Mouse (Mus musculus): ENCODE measurements around the gene Ube2l6. TPM values are rescaled to one million over a fixed set of nuclear protein-coding genes. Genes with fewer than 3 reads are reported as not detected.

Gene Ube2l6
- polyA plus RNA-seq, 2 experiments, result 20.9 to 37.2 TPM

DNA sequence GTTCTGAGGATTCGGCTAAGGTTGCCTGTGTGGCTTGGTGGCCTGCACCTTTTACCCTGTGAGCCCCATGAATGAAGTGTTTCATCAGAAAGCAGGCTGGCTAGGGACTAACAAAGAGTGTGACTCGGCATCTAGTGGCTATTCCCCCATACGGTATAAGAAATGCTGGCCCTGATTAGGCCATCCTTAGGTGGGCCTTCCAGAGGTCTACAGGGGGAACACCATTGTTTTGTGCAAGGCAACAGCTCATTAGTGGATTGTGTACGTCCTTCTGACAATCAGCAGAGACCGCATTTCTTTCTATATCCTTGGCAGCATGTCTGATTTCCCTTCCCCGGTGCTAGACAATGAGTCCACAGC is 11.9 kb downstream of the Ube2l6 start:
- 78% methylated on average over 6 of the region's 6 CpGs for WGBS
- ATAC-seq (ENCODE audit: low FRiP score, low read depth), result no peak

DNA sequence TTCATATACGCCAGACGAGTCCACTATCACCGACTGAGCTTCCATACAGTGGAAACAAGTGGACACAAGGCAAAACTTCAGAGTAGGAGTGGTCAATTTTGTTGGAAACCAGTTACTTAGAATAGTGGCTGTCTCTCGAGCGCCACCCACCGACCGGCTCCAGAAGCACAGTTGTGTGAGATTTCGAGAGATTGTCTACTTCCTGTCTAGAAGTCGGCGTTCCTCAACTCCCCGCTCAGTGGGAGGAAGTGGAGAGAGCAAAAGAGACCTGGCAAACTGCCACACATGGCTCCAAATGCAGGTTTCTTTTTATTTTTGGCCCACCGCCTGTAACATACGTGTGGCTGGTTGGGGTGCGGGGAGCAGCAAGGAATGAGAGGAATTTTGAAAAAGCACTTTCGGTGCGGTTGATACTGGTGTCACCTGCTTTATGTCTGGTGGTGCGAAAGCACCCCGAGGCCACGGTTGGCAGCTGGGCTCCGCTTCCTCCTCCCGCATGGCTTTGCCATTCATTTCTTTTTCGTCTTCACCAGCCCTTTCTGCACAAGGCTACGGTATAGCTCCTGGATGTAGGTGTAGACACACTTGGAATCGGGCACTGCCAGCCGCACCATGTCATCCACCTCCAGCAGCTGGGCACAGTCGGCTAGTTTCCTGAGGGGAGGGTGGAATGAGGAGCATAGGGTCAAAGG is 12.4 kb downstream of the Ube2l6 start:
- Histone ChIP-seq H3K9me3 (ENCODE audit: control insufficient read depth, low read length) (no peaks in the 10 kb centered on the region), H3K4me2 (replicated peaks; ENCODE audit: low read depth, low read length, severe bottlenecking) (peak overlapping the region; percentile 42), H3K9ac (ENCODE audit: low read depth, low read length, severe bottlenecking) (peak overlapping the region; percentile 32; the same call in 1 of the 2 replicates), H3K27ac (replicated peaks; ENCODE audit: low read depth, low read length) (no peak overlapping the region), H3K4me3 (replicated peaks; ENCODE audit: low read length) (peak overlapping the region; percentile 23), H3K27me3 (ENCODE audit: control insufficient read depth, insufficient read depth, low read length) (no peaks in the 10 kb centered on the region), H3K4me1 (ENCODE audit: control insufficient read depth, insufficient read depth, low read length) (peaks cover 4% of the 10 kb centered on the region; the same call in 1 of the 2 replicates), H3K36me3 (ENCODE audit: control insufficient read depth, insufficient read depth, low read length) (no peaks in the 10 kb centered on the region)
- DNase-seq (ENCODE audit: low spot score) (peak; percentile 91), ATAC-seq (ENCODE audit: low FRiP score, low read depth) (peak; percentile 86)
- 28% methylated on average over 26 of the region's 26 CpGs for WGBS
- TF ChIP-seq POLR2A (IDR thresholded peaks at IDR 0.05; ENCODE audit: borderline replicate concordance, extremely low read depth, insufficient read depth, insufficient read length), result no peak

More for the DNA sequence above, 11.9 kb downstream of the Ube2l6 start:
- peaks cover 4% of the 10 kb centered on the region; the same call in 1 of the 2 replicates for H3K4me1 ChIP-seq (ENCODE audit: control insufficient read depth, insufficient read depth, low read length)
- H3K27ac ChIP-seq (replicated peaks; ENCODE audit: low read depth, low read length), result no peak overlapping the region
- no peak overlapping the region for H3K4me3 ChIP-seq (replicated peaks; ENCODE audit: low read length)
- H3K36me3 ChIP-seq (ENCODE audit: control insufficient read depth, insufficient read depth, low read length), result no peaks in the 10 kb centered on the region
- no peak overlapping the region for H3K9ac ChIP-seq (ENCODE audit: low read depth, low read length, severe bottlenecking)
- no peaks in the 10 kb centered on the region for H3K27me3 ChIP-seq (ENCODE audit: control insufficient read depth, insufficient read depth, low read length)
- no peak for DNase-seq (ENCODE audit: low spot score)
- no peak for TF ChIP-seq POLR2A (IDR thresholded peaks at IDR 0.05; ENCODE audit: borderline replicate concordance, extremely low read depth, insufficient read depth, insufficient read length)
- peak overlapping the region; percentile 42 for H3K4me2 ChIP-seq (replicated peaks; ENCODE audit: low read depth, low read length, severe bottlenecking)
- no peaks in the 10 kb centered on the region for H3K9me3 ChIP-seq (ENCODE audit: control insufficient read depth, low read length)

GRCm38 (mm10) chr2:84811880-84812279 is 13.3 kb downstream of the Ube2l6 start:
- ATAC-seq (ENCODE audit: low FRiP score, low read depth) (no peak), DNase-seq (ENCODE audit: low spot score) (no peak)
- Histone ChIP-seq H3K4me1 (ENCODE audit: control insufficient read depth, insufficient read depth, low read length) (peaks cover 4% of the 10 kb centered on the region; the same call in 1 of the 2 replicates), H3K4me3 (replicated peaks; ENCODE audit: low read length) (no peak overlapping the region), H3K27me3 (ENCODE audit: control insufficient read depth, insufficient read depth, low read length) (no peaks in the 10 kb centered on the region), H3K27ac (replicated peaks; ENCODE audit: low read depth, low read length) (no peak overlapping the region), H3K36me3 (ENCODE audit: control insufficient read depth, insufficient read depth, low read length) (no peaks in the 10 kb centered on the region), H3K9me3 (ENCODE audit: control insufficient read depth, low read length) (no peaks in the 10 kb centered on the region), H3K4me2 (replicated peaks; ENCODE audit: low read depth, low read length, severe bottlenecking) (no peak overlapping the region), H3K9ac (ENCODE audit: low read depth, low read length, severe bottlenecking) (no peak overlapping the region)
- WGBS, result 85% methylated on average over 7 of the region's 7 CpGs
- TF ChIP-seq POLR2A (IDR thresholded peaks at IDR 0.05; ENCODE audit: borderline replicate concordance, extremely low read depth, insufficient read depth, insufficient read length), result no peak

DNA sequence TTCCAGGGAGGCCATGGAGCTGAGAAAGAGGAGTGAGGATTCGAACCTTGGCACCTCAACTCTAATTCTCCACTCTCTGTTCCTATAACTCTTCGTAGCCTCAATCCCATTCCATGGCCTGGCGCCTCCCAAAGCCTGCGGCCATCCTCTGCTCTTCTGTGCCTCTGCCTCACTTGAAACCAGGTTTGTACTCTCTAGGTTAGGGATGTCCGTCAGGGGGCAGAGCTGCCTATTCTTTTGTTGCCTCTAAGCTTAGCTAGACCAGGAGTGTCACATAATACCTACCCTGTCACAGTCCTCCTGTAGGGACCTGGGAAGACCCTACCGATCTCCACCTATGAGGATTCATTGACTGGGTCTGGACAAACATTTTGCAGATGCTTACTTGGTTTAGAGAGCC is 14.0 kb downstream of the Ube2l6 start:
- no peak for TF ChIP-seq POLR2A (IDR thresholded peaks at IDR 0.05; ENCODE audit: borderline replicate concordance, extremely low read depth, insufficient read depth, insufficient read length)
- WGBS, result 75% methylated on average over 6 of the region's 6 CpGs
- no peaks in the 10 kb centered on the region for H3K27me3 ChIP-seq (ENCODE audit: control insufficient read depth, insufficient read depth, low read length)
- peaks cover 4% of the 10 kb centered on the region; the same call in 1 of the 2 replicates for H3K4me1 ChIP-seq (ENCODE audit: control insufficient read depth, insufficient read depth, low read length)
- ATAC-seq (ENCODE audit: low FRiP score, low read depth), result no peak
- H3K9ac ChIP-seq (ENCODE audit: low read depth, low read length, severe bottlenecking), result no peak overlapping the region
- H3K36me3 ChIP-seq (ENCODE audit: control insufficient read depth, insufficient read depth, low read length), result no peaks in the 10 kb centered on the region
- H3K9me3 ChIP-seq (ENCODE audit: control insufficient read depth, low read length), result no peaks in the 10 kb centered on the region
- H3K27ac ChIP-seq (replicated peaks; ENCODE audit: low read depth, low read length), result no peak overlapping the region
- no peak for DNase-seq (ENCODE audit: low spot score)
- H3K4me3 ChIP-seq (replicated peaks; ENCODE audit: low read length), result no peak overlapping the region
- H3K4me2 ChIP-seq (replicated peaks; ENCODE audit: low read depth, low read length, severe bottlenecking), result no peak overlapping the region

- H3K4me3 ChIP-seq (replicated peaks; ENCODE audit: low read length), result no peak overlapping the region
- TF ChIP-seq POLR2A (IDR thresholded peaks at IDR 0.05; ENCODE audit: borderline replicate concordance, extremely low read depth, insufficient read depth, insufficient read length), result no peak
- no peaks in the 10 kb centered on the region for H3K36me3 ChIP-seq (ENCODE audit: control insufficient read depth, insufficient read depth, low read length)
- H3K4me2 ChIP-seq (replicated peaks; ENCODE audit: low read depth, low read length, severe bottlenecking), result no peak overlapping the region
- no peak for DNase-seq (ENCODE audit: low spot score)
- no peaks in the 10 kb centered on the region for H3K4me1 ChIP-seq (ENCODE audit: control insufficient read depth, insufficient read depth, low read length)
- ATAC-seq (ENCODE audit: low FRiP score, low read depth), result no peak
- H3K9ac ChIP-seq (ENCODE audit: low read depth, low read length, severe bottlenecking), result no peak overlapping the region
- no peaks in the 10 kb centered on the region for H3K9me3 ChIP-seq (ENCODE audit: control insufficient read depth, low read length)
- H3K27me3 ChIP-seq (ENCODE audit: control insufficient read depth, insufficient read depth, low read length), result no peaks in the 10 kb centered on the region
- 62% methylated on average over 3 of the region's 3 CpGs for WGBS
- H3K27ac ChIP-seq (replicated peaks; ENCODE audit: low read depth, low read length), result no peak overlapping the region
Observed at GRCm38 (mm10) chr2:84819861-84820260, 21.2 kb downstream of the Ube2l6 start.

Measured in limb, embryonic 14.5 days (tissue).